Mouse (Mus musculus) cerebellum, adult 2 months (tissue): ENCODE measurements around the gene Nt5c2.

Source experiments
- CTCF ChIP-seq: fragments of 200-500 bp; IDR thresholded peaks from 2 replicates; pipeline ENCODE4 v1.5.1; 2011; ENCODE audit warnings: low read depth, mild to moderate bottlenecking, control low read depth, low read length, moderate library complexity, borderline replicate concordance; ENCODE audit not compliant: insufficient read depth
- POLR2A ChIP-seq: fragments of 200-500 bp; IDR thresholded peaks from 2 replicates; pipeline ENCODE4 v1.6.1; 2011; ENCODE audit warnings: low read length, control low read depth, borderline replicate concordance; ENCODE audit not compliant: insufficient read depth

- no peak for TF ChIP-seq CTCF
- TF ChIP-seq POLR2A: no peak
These were observed 103.5 kb downstream of the Nt5c2 start for GRCm38 (mm10) chr19:46911492-46911891.
